Mouse (Mus musculus) midbrain, embryonic 15.5 days (tissue): ENCODE measurements at regions not wholly inside any gene's neighbourhood (a gene's known extent, or its start where the extent isn't known, plus 50 kb on each side); places are given as distances from the start of the nearest gene placed in this dataset.

Experiments used
- ATAC-seq: fragments of 200-750 bp; cut with Nextera tagmentation; replicated peaks from 2 replicates; pipeline ENCODE4 v1.8.0; 2017; ENCODE audit warnings: moderate TSS enrichment
- H3K27ac ChIP-seq: fragments of 300-500 bp; sonication (generic); 2 replicates; pipeline ENCODE4 v1.5.1; 2015; ENCODE audit warnings: mild to moderate bottlenecking, inconsistent platforms
- H3K27me3 ChIP-seq: fragments of 300-500 bp; sonication (generic); replicated peaks from 2 replicates; pipeline ENCODE4 v1.6.1; 2015; ENCODE audit warnings: inconsistent platforms
- H3K36me3 ChIP-seq: fragments of 300-500 bp; sonication (generic); replicated peaks from 2 replicates; pipeline ENCODE4 v1.6.1; 2015; ENCODE audit warnings: inconsistent platforms
- H3K4me1 ChIP-seq: fragments of 300-500 bp; sonication (generic); 2 replicates; pipeline ENCODE4 v1.6.1; 2015; ENCODE audit warnings: inconsistent platforms
- H3K4me2 ChIP-seq: fragments of 300-500 bp; sonication (generic); 2 replicates; pipeline ENCODE4 v1.6.1; 2015; ENCODE audit warnings: inconsistent platforms, mild to moderate bottlenecking, moderate library complexity
- H3K4me3 ChIP-seq: fragments of 300-500 bp; sonication (generic); 2 replicates; pipeline ENCODE4 v1.5.1; 2015; ENCODE audit warnings: mild to moderate bottlenecking, inconsistent platforms
- H3K9ac ChIP-seq: fragments of 300-500 bp; sonication (generic); 2 replicates; pipeline ENCODE4 v1.6.1; 2015; ENCODE audit warnings: mild to moderate bottlenecking, inconsistent platforms
- H3K9me3 ChIP-seq: fragments of 300-500 bp; sonication (generic); 2 replicates; pipeline ENCODE4 v1.6.1; 2016; ENCODE audit warnings: inconsistent platforms
- WGBS: fragments of 180-500 bp; shearing (Covaris S2); methylation state at CpG from one replicate; pipeline ENCODE4 v1.1.7; 2015; ENCODE audit warnings: mixed read lengths; 5-methylcytosine and 5-hydroxymethylcytosine counted together

DNA sequence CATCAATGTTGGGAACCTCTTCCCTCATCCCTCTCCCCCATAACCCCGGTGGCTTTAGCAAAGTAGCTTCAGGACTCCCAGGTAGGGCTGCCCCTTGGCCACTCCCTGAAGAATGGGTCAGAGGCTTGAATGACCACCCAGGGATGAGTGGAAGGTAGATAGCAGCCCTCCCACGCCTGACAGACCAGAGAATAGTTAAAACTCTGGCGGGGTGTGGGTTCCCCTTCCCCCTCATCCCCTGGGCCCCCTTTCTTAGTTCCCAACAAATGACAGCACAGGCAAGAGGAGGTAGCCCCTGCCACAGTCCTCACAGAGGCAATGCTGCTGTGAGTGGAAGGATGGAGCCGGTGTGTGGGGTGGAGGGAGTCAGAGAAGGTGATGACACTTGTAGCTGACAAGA lies 186.2 kb downstream of the Xxylt1 start:
- Histone ChIP-seq H3K4me1 (no peaks in the 10 kb centered on the region), H3K27ac (no peak overlapping the region), H3K4me2 (no peak overlapping the region), H3K4me3 (no peak overlapping the region), H3K36me3 (no peaks in the 10 kb centered on the region), H3K9ac (no peak overlapping the region), H3K9me3 (no peaks in the 10 kb centered on the region), H3K27me3 (no peaks in the 10 kb centered on the region)
- no peak for ATAC-seq
- WGBS = 79% methylated on average over 4 of the region's 4 CpGs

DNA sequence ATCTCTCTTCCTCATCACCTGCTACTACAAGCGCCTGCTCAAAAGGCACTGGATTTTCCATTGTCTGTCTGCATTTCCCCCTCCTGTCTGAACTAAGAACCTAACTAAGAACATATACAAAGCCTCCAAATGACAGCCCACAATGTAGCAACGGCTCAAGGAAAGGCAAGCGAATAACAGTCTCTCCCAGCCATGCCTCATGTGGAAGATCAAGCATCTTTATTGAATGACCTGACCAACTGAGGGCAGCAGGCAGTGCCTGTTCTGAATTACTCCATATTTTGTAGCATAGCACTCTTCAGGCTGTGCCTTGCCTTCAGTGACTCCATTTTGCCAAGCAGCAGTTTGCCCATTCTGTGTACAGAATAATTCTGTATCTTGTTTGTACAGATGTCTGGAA lies 183.9 kb downstream of the Xxylt1 start:
- Histone ChIP-seq H3K4me2 (no peak overlapping the region), H3K27me3 (no peaks in the 10 kb centered on the region), H3K9ac (no peak overlapping the region), H3K4me3 (no peak overlapping the region), H3K4me1 (no peaks in the 10 kb centered on the region), H3K9me3 (no peaks in the 10 kb centered on the region), H3K27ac (no peak overlapping the region), H3K36me3 (no peaks in the 10 kb centered on the region)
- 91% methylated on average over 3 of the region's 3 CpGs for WGBS
- no peak for ATAC-seq

DNA sequence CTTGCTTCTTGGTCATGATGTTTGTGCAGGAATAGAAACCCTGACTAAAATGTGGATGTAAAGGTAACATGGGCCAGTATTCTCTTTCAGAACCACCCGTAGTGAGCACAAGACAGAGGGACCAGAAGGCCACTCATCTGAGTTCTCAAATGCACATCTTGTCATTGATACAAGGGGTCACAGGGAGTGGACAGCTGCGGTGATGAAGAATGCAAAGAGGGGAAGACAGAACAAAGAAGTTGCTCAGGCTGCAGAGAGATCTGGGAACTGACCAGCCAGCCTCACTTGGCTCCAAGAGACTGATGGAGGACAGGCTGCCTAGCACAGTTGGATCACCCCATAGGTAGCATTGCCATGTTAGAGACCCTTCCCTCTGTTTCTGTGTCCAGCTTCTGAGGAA lies 181.1 kb downstream of the Xxylt1 start:
- no peaks in the 10 kb centered on the region for H3K27me3 ChIP-seq
- no peak for ATAC-seq
- WGBS = 84% methylated on average over 2 of the region's 2 CpGs
- no peak overlapping the region for H3K4me3 ChIP-seq
- no peak overlapping the region for H3K27ac ChIP-seq
- H3K36me3 ChIP-seq = no peaks in the 10 kb centered on the region
- no peaks in the 10 kb centered on the region for H3K4me1 ChIP-seq
- peaks cover 4% of the 10 kb centered on the region for H3K9me3 ChIP-seq
- H3K4me2 ChIP-seq = no peak overlapping the region
- no peak overlapping the region for H3K9ac ChIP-seq

DNA sequence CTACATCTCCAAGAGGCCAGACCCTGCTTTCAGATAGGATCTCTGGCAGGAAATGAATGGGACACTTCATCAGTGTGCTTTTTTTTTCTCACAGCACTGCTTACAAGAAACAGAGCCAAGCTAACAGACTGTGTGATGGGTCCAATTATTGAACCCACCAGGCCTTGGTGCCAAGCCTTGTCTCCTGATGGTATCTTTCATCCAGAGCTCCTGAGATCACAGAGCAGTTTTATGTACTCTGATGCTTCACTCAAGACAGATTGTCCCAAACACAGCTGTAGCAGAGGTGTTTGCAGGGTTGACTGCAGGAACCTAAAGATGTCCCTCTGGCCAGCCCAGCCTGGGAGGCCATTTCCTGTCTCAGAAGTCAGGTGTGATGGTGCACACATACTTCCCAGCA lies 179.9 kb downstream of the Xxylt1 start:
- H3K4me2 ChIP-seq = no peak overlapping the region
- no peak overlapping the region for H3K27ac ChIP-seq
- H3K9me3 ChIP-seq = peaks cover 4% of the 10 kb centered on the region
- ATAC-seq = no peak
- H3K4me1 ChIP-seq = no peaks in the 10 kb centered on the region
- H3K27me3 ChIP-seq = no peaks in the 10 kb centered on the region
- no peak overlapping the region for H3K4me3 ChIP-seq
- no peak overlapping the region for H3K9ac ChIP-seq
- H3K36me3 ChIP-seq = no peaks in the 10 kb centered on the region
